Mouse (Mus musculus) cerebellum, adult 18-20 months (tissue): Measurements from ENCODE around the gene Lins1.

Experiments used
- DNase-seq, 2 experiments: peaks; one replicate each; pipeline ENCODE4 v3.0.0; 2021

Lins1 gene

GRCm38 (mm10) chr7:66733431-66733830, 43.7 kb downstream of the Lins1 start:
- DNase-seq: no peak

GRCm38 (mm10) chr7:66733882-66734281, 44.2 kb downstream of the Lins1 start:
- DNase-seq: no peak

- DNase-seq: no peak
Measured at GRCm38 (mm10) chr7:66734466-66734865, 44.8 kb downstream of the Lins1 start.

GRCm38 (mm10) chr7:66734993-66735392, 45.3 kb downstream of the Lins1 start:
- DNase-seq: no peak

- no peak for DNase-seq
Measured at GRCm38 (mm10) chr7:66737418-66737817, 47.7 kb downstream of the Lins1 start.

GRCm38 (mm10) chr7:66741008-66741407, 51.3 kb downstream of the Lins1 start:
- DNase-seq: no peak

GRCm38 (mm10) chr7:66741412-66741811, 51.7 kb downstream of the Lins1 start:
- DNase-seq: no peak

GRCm38 (mm10) chr7:66743377-66743781, 53.7 kb downstream of the Lins1 start, which contains the start of gene Cers3:
TSS of gene Cers3 (plus strand) at chr7:66743504.
- no peak for DNase-seq

GRCm38 (mm10) chr7:66746972-66747371, 57.3 kb downstream of the Lins1 start:
- no peak for DNase-seq

GRCm38 (mm10) chr7:66749998-66750397, 60.3 kb downstream of the Lins1 start:
- DNase-seq: no peak

GRCm38 (mm10) chr7:66753816-66754215, 64.1 kb downstream of the Lins1 start:
- no peak for DNase-seq

GRCm38 (mm10) chr7:66755611-66756010, 65.9 kb downstream of the Lins1 start:
- DNase-seq: no peak
